Mouse (Mus musculus) brown adipose tissue, adult 24 weeks (tissue): Measurements from ENCODE around the gene Sh3bp2. TPM values are rescaled to one million over a fixed set of nuclear protein-coding genes. Genes with fewer than 3 reads are reported as not detected.
"Not testable (repeated sequence)": the region's sequence is repeated elsewhere in the genome, so short reads cannot be mapped to it uniquely, and the experiment has no call there.

Experiments
- H3K27ac ChIP-seq: fragments of 200-500 bp; replicated peaks from 2 replicates; pipeline ENCODE4 v1.5.1; 2012; ENCODE audit warnings: low read depth, mild to moderate bottlenecking, low read length
- H3K4me1 ChIP-seq: fragments of 200-500 bp; 2 replicates; pipeline ENCODE4 v1.6.1; 2012; ENCODE audit warnings: low read length, mixed read lengths; ENCODE audit not compliant: control insufficient read depth, insufficient read depth, insufficient read length
- H3K4me3 ChIP-seq: fragments of 200-500 bp; 2 replicates; pipeline ENCODE4 v1.5.1; 2012; ENCODE audit warnings: low read depth, mild to moderate bottlenecking, low read length, moderate library complexity; ENCODE audit not compliant: insufficient read depth
- polyA plus RNA-seq: library from polyadenylated mRNA; stranded (reverse); fragments of >200 nt; gene quantifications from 2 replicates; pipeline ENCODE4 v1.2.4, GENCODE M21; 2012; ENCODE audit not compliant: missing spikeins, insufficient read depth, insufficient read length

The Sh3bp2 gene
- polyA plus RNA-seq, 1 experiment = 3.0 TPM

DNA sequence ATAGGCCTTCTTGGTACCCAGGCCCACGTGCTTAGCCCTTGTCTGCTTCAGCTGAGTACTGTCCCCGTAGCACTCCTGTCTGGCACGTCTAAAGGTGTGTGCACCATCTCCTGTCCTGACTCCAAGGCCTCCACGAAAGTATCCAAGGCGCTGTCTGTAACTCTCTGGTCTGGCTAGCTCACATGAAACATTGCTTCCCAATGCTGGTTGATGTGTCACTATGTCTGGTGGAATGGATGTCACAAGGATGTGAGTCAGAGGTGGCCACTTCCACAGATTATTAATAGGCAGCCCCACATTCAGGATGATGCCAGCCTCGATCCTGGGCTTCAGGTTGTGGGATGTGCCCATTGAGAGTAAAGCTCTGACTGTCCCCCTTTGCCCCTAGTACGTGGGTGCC is 10.2 kb downstream of the Sh3bp2 start:
- H3K4me3 ChIP-seq = no peak overlapping the region
- H3K27ac ChIP-seq = peak overlapping the region; percentile 78
- peaks cover 8% of the 10 kb centered on the region for H3K4me1 ChIP-seq

DNA sequence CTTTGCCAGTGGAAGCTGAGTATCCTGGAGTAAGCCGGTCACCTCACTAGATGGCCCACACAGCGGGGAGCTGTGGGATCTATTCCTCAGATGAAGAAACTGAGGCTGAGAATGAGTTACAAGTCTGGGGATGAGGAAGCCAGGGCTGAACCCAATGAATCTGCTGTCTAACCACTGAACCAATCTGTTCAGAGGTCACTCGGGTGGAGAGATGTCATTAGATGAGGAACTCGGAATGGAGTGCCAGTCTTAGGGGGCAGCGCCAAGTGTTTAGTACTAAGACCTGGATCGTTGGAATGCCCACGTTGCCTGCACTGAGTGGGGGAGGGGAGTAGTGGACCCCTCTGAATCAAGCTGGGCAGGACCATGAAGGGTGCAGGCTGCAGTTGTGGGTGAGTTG is 12.4 kb downstream of the Sh3bp2 start:
- H3K4me1 ChIP-seq = peaks cover 5% of the 10 kb centered on the region

GRCm38 (mm10) chr5:34538527-34538926 is 12.9 kb downstream of the Sh3bp2 start:
- no peak overlapping the region for H3K4me3 ChIP-seq
- no peak overlapping the region for H3K27ac ChIP-seq
- H3K4me1 ChIP-seq = peaks cover 5% of the 10 kb centered on the region

More for the DNA sequence above, 12.4 kb downstream of the Sh3bp2 start:
- Histone ChIP-seq H3K27ac (peak overlapping the region; percentile 23; the same call in 1 of the 2 replicates), H3K4me3 (no peak overlapping the region)

- Histone ChIP-seq H3K4me1 (peaks cover 5% of the 10 kb centered on the region), H3K27ac (no peak overlapping the region), H3K4me3 (no peak overlapping the region)
Measured at GRCm38 (mm10) chr5:34539121-34539520, 13.5 kb downstream of the Sh3bp2 start.

DNA sequence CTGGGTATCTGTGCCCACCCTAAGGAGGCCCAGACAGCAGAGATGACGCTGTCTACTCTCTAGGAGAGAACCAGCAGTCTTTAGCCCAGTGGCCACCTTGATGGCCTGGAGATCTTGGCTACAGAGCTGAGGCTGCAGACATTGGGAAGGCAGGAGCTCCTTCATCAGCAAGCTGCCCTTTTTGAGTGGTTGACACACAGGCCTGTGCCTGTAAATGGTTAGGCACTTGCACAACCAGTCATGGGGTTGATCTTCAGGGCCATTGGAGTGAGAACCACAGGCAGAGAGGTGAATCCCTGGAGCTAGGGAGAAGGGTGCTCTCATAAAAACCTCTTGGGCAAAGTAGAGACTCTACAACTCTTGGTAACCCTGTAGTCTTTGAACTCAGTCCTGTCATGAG is 16.5 kb downstream of the Sh3bp2 start:
- H3K27ac ChIP-seq = no peak overlapping the region
- H3K4me1 ChIP-seq = no peaks in the 10 kb centered on the region
- no peak overlapping the region for H3K4me3 ChIP-seq

- no peaks in the 10 kb centered on the region for H3K4me1 ChIP-seq
- peak overlapping the region; percentile 64 for H3K27ac ChIP-seq
- peak overlapping the region; percentile 51 for H3K4me3 ChIP-seq
Measured at GRCm38 (mm10) chr5:34543114-34543513, 17.5 kb downstream of the Sh3bp2 start.

DNA sequence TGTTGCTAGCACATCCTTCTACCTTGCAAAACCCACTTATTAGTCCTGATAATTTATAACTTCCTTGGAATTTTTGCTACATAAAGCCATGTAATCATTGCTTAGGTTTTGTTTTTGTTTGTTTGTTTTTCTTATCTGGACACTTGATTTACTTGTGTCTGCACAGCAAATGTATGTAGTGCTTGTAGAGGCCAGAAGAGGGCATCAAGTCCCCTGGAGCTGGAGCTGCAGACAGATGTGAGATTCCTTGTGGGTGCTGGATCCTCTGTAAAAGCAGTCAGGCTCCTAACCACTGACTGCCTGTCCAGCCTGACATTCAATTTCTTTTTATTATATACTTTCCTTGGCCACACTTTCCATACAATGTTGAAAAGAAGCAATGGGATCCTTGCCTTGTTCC is 21.8 kb downstream of the Sh3bp2 start:
- peaks cover 5% of the 10 kb centered on the region; the same call in 1 of the 2 replicates for H3K4me1 ChIP-seq
- H3K27ac ChIP-seq = no peak overlapping the region
- H3K4me3 ChIP-seq = no peak overlapping the region

DNA sequence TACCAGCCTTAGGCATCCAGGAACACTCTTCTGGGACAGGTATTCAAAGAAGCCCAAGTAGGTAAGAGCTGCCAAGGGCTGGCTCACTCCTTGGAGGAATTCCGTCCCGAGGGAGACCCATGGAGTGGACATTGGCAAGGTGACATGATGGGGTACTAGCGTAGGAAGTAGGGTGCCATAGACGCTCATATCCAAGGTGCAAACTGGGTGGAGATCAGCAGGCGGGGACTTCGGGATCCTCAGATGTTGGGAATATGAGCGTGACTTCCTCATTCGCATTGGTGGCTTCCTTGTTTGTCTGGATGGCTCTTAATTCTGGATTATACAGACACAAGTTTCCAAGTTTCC is 23.5 kb downstream of the Sh3bp2 start:
- H3K4me3 ChIP-seq = peak overlapping the region; percentile 63
- no peak overlapping the region for H3K27ac ChIP-seq
- H3K4me1 ChIP-seq = peaks cover 5% of the 10 kb centered on the region; the same call in 1 of the 2 replicates

- Histone ChIP-seq H3K4me3 (peak overlapping the region; percentile 63), H3K27ac (no peak overlapping the region), H3K4me1 (peaks cover 5% of the 10 kb centered on the region; the same call in 1 of the 2 replicates)
Measured at GRCm38 (mm10) chr5:34549483-34550221, 24.0 kb downstream of the Sh3bp2 start.

DNA sequence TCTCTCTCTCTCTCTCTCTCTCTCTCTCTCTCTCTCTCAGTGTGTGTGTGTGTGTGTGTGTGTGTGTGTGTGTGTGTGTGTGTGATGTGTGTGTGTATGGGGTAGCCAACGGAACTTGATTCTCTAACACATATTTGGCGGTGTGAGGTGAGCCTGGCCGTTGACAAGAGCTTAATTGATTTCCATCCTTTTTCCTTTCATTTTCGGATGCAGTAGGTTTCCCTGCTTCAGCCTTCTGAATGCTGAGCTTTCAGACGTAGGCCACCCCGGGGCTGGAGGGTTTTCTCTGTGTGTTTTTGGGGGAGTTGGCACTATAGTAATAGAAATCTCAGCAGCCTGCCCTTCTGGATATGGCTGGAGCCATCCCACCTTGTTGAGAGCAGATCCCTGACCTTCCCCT is 24.6 kb downstream of the Sh3bp2 start:
- Histone ChIP-seq H3K4me3 (peak overlapping the region; percentile 63), H3K4me1 (peaks cover 5% of the 10 kb centered on the region; the same call in 1 of the 2 replicates), H3K27ac (no peak overlapping the region)

- Histone ChIP-seq H3K4me1 (peaks cover 5% of the 10 kb centered on the region; the same call in 1 of the 2 replicates), H3K27ac (no peak overlapping the region), H3K4me3 (no peak overlapping the region)
Measured at GRCm38 (mm10) chr5:34551821-34552220, 26.2 kb downstream of the Sh3bp2 start.

GRCm38 (mm10) chr5:34563854-34564253 is 38.2 kb downstream of the Sh3bp2 start:
- no peak overlapping the region for H3K27ac ChIP-seq
- no peak overlapping the region for H3K4me3 ChIP-seq
- H3K4me1 ChIP-seq = no peaks in the 10 kb centered on the region

GRCm38 (mm10) chr5:34564291-34564690 is 38.7 kb downstream of the Sh3bp2 start:
- no peaks in the 10 kb centered on the region for H3K4me1 ChIP-seq
- H3K4me3 ChIP-seq = no peak overlapping the region
- no peak overlapping the region for H3K27ac ChIP-seq

DNA sequence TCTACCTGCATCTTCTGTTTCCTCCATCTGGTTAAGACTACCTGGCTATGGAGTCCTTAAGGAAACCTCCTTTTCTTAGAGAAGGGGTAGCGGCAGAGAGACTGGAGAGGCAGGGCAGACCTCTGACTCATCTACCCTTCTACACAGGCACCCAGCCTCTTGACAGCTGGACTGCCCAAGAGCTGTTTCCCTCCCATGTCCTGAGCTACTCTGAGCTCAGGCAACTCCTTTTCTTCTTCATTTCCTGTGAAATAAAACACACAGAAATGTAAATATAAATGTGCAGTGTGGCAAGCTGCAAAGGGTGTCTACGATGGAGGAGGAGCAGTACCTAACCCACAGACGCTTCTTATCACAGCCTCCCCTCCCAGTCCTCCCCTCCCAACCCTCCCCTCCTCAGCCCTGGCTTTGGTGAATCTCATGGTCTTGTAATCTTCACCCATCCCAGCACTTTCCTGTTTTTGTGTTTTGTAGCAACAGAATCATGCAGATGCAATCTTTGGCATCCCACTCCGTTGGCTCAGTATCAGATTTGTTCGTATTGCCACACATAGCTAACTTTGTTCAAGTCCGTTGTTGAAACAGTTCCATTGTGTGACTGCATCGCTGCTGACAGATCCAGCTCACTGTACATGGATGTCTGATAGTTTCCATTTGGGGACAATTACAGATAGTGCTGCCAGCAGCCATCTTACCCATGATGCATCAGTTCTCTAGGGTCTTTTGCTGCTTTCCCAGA is 40.1 kb downstream of the Sh3bp2 start:
- no peak overlapping the region for H3K27ac ChIP-seq
- no peaks in the 10 kb centered on the region for H3K4me1 ChIP-seq
- no peak overlapping the region for H3K4me3 ChIP-seq

GRCm38 (mm10) chr5:34571551-34571950 is 45.9 kb downstream of the Sh3bp2 start:
- H3K4me3 ChIP-seq = no peak overlapping the region

DNA sequence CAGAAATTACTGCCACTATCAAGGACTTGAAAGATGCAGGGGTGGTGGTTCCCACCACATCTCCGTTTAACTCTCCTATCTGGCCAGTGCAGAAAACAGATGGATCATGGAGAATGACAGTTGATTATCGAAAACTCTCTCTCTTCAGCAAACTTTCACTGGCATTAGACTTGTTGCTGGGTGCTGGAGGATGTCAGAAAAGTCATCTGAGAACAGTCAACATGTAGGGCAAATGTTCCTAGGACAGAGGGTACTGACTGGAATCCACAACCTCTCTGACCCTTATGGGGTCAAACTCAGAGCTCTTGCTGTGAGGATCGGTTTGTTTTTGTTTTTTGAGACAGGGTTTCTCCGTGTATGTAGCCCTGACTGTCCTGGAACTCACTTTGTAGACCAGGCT is 46.9 kb downstream of the Sh3bp2 start:
- not testable (repeated sequence) for H3K4me1 ChIP-seq
- Histone ChIP-seq H3K27ac (peak overlapping the region; percentile 97), H3K4me3 (peak overlapping the region; percentile 93)

More at GRCm38 (mm10) chr5:34571551-34571950, 45.9 kb downstream of the Sh3bp2 start:
- no peak overlapping the region for H3K27ac ChIP-seq
- peaks cover 4% of the 10 kb centered on the region for H3K4me1 ChIP-seq
